Mouse (Mus musculus) T-cell, adult 2 months (primary cell): ENCODE measurements around the gene Ncoa5.
A peak's percentile ranks its signal among the peaks of the same experiment; 100 is the strongest.

Source experiments
- DNase-seq: peaks from one replicate; pipeline ENCODE4 v3.0.0; 2022; ENCODE audit warnings: low spot score

Ncoa5 gene

DNA sequence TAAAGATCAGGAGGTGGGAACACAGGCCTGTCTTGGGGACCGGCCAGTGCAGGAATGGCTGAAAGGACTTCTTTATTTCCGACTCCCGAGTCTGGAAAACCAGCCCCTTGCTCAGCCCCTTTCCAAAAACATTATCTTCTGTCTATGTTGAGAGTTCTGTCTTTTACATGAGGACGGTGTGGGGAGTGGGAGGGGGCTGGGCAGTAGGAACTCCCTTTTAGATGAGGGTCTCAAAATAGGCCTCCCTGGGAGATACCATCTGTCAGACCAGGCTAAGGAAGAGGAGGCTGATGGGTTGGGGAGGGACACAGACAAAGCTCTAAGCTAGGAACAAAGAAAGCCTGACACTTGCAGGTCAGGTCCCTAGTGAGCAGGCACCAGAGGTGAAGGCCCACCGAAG, 14.4 kb upstream of the Ncoa5 start:
- DNase-seq = no peak

DNA sequence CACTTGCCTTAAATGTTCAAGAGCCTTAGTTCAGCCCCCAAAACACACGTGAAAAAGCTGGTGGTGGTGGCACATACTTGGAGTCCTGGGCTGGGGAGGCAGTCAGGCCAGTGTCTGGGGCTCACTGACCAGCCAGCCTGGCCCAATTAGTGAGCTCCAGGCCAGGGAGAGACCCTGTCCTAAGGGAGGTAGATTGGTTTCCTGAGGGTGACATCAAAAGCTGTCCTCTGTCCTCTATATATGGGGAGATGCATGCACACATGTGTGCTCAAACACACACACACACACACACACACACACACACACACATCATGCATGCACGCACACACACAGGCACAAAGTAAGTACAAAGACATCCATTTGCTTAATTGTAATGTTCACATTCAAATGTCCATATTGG, 9.1 kb upstream of the Ncoa5 start:
- DNase-seq = no peak

DNA sequence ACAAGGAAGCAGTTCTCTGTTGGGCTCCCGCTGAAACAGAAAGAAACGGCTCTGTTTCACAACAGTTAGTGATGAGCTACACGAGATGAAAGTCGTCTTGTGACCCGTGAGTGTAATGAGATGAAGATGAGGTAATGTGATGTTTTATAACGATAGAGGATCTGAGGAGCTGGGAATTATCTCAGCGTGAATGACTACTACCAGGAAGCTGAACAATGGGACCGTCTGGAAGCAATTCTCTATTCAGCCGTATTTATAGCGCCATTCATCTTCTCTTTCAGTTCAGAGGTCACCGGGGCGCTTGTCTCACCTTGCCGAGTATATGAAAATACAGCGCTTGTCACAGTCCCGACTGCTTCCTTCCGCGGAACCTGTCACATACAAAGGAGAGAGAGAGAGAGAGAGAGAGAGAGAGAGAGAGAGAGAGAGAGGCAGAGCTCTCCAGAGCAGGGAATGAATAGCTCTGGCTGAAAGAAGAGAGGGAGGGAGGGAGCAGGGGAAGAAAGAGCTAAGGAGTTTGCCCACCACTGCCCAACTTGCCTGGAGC, 8.5 kb upstream of the Ncoa5 start:
- peak; percentile 10 for DNase-seq

DNA sequence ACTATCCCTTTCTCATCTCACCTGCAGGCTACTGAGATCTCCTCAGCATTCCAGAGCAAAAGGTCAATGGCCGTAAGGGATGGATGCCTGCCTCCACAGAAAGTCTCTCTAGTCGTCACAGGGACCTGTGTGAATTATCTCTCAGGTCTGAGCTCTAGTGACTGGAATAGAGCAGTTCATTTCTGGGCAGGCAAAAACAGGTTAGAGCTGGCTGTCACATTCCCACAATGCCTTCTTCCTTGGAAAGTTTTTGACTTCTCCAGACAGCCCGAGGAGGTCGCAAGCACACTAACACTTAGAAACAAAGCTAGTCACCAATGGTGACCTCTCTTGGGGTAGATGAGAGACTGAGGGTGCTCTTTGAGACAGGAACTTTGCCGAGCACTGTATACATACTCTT, 7.5 kb upstream of the Ncoa5 start:
- DNase-seq = no peak

DNA sequence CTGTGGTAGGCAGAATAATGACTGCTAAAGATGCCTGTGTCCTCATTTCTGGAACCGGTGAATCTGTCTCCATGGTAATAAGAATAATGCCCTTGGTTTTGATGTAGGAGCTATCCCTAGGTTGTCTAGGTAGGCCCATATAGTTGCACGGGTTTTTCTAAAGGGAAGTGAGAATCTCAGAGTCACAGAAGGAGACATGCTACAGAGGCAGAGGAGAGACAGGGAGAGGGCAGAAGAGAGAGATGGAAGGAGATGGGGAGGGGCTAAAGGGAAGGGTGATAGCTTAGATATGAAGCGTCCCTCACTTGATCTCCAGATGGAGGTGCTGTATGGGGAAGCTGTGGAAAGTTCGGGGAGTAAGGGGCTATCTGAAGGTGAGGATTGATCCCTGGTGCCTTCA, 2.7 kb upstream of the Ncoa5 start:
- no peak for DNase-seq

DNA sequence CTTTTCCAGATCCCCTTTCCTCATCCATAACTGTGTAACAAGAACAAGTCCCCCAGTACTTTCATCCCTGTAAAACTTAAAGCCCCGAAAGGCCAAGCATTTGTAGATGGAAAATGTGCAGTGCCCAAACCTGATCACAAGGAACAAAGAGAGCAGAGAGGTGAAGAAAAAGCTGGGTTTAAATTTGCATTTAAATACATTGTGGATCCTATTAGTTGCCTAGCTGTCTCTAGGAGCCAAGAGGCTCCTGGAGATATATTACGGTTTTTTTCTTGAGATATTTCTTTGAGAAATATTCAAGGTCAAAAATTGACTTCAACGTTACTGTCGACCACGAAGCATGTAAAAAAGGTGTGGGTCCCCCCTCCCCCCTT, 378 bp upstream of the Ncoa5 start:
- DNase-seq = no peak

DNA sequence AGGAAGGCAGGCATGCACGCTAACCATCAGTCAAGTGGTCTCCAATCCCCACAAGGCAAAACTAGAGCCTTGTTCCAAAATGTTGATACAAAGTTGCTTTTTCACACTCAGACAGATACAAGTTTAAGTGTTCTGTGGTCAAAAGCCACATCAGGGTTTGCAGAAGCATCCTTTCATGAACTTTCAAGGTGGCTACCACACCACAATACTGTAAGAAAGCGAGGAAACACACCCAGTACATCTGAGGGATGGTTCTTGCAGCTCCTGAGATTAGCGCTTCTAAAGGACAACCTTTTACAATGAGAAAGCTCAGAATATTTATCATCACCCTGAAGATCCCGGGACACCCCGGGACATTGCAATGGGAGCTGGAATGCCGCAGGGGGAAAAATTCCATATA, 1.4 kb downstream of the Ncoa5 start:
- peak; percentile 52 for DNase-seq

DNA sequence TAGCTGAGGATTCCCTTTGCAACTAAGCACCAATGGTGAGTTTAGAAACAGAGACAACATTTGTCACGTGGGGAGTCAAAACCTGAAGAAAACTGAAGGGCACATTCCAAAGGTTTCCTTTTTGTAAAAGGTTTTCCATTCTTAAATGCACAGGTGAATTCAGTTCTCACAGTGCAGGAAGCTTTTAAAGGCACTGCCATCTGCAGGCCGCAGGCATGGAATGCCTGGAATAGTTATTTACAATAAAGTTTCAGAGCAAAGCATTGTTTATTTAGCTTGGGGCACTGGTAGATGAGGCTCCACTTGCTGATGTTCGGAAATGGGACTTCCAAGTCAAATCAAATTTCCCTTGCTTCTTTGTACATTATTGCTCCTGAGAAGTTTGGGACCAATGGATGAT, 2.1 kb downstream of the Ncoa5 start:
- DNase-seq = no peak

DNA sequence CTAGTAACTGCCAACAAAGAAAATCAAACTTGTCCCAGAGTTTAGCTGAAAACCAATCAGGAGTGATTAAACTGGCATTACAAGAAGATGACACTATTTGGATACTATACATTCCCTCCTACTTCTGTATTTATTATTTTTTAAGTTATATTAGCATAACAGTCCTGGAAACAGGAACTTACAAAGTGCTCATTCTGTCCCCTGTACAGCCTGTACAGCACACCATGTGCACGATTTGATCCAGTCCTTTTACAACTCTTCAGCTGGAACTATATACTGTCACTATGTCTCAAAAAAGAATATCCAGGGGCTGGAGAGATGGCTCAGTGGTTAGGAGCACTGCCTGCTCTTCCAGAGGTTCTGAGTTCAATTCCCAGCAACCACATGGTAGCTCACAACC, 7.5 kb downstream of the Ncoa5 start:
- no peak for DNase-seq

DNA sequence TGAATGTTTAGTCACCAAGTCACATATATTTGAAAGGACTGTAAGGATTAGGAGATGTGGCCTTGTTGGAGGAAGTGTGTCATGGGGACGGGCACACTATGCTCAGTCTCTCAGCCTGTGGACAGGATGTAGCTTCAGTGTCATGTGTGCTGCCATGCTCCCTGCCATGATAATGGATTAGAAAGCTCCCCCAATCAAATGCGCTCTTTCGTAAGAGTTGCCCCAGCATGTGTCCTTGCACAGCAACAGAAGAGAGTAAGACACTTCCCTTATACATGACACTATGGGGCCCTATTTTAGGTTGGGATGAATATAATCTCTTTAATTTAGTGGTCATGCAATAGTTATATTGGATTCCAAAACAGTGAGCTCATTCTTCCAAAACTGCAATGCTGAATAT, 14.2 kb downstream of the Ncoa5 start:
- no peak for DNase-seq

DNA sequence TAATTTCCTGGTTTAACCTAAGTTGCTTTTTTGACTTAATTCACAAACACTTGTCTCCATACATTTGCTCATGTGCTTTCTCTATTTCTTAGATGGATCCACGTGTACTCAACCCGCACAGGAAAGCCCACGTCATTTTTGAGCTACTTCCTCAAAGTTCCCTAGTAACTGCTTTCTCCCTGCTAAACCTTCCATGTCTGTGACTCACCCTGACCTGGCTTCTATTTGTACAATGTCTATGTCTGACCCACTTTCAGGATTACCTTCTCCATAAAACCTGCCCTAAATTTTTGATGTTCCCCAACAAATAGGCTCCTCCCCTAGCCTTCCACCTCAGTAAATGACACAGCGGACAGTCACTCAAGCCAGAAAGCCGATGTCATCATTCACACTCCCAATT, 19.7 kb downstream of the Ncoa5 start:
- DNase-seq = no peak

DNA sequence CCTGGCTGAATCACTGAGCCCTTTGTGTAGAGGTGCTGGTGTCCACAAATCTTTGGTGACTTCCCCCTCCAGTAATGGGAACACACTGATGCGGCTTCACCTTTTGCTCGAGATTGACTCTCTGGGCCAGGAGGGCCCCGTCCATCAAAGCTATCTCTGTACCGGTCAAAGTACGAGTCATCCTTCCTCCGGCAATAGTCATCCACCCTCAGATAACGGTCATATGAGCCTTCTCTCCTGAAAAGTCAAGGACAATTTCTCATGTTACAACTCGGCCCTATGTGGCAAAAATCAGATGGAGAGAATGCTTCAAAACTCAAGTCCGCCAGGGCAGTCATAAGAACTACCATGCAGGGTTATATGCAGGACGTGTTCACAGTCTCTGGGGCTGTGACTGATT, 24.3 kb downstream of the Ncoa5 start:
- DNase-seq = no peak

DNA sequence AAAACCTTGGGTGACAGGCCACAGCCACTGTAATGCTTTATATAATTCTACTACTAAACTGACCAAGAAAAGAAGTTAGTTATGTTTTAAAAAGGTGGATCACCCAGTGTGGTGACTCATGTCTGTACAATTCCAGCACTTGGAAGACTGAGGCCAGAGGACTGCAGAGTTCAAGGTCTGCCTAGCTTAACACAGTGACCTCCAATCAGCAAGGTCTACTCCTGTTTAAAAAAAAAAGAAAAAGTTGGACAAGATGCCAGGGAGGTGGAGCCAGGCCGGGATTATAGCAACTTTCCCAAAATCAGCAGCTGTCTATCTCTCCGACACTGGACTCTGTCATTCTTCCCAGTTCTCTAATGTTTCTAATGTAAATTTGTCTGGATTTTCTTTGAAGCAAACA, 25.1 kb downstream of the Ncoa5 start:
- no peak for DNase-seq

DNA sequence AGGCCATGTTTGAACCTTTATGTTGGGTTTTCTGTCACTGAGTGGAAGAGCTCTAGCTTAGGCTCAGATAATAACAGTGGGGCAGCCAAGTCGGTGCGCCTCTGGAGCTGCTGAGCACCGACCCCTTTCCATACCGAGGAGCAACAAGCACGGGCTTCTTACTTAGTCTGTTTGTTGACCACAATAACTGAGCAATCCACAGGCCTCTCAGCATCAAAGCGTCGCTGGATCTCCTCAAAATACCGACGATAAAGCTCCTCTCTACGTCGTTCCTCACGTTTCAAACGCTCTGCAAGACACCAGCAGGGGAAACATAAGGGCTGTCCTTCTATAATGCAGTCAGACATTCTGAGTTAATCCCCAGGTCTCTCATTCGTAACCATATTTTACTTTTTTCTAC, 25.5 kb downstream of the Ncoa5 start:
- DNase-seq = no peak

DNA sequence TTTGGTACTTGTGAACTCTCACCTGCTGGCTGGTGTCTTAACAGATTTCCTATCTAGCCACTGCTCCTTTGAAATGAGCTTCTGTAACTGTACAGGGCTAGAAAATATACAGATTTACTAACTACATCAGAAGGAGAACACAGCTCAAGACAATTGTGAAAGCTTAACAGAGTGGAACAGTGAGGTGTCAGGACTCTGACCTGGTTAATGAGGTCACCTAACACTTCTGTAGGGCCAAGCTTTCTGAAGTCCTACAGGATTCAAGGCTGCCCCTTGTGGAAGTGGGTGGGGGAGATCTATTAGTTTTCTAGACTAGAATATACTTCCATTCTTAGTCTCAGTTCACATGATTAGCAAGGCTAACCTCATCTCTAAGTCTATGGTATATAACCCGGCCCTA, 26.7 kb downstream of the Ncoa5 start:
- DNase-seq = no peak

DNA sequence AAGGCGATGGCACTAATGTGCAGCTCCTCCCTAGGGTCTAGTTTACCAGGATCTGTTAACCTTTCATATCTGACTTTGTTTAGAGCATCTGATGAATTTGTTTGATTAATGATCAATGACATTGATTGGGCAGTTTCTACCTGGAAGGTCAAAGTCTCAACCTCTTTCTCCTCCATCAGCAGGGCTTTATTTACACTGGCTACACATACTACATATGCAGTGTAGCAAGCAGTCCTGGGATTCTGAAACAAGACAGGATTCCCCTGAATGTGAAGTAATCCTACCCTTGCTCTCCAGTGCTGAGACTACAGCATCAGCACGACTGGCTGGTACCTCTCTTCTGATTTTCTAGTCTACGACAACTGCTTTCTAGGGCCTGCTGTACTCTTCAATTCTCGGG, 27.9 kb downstream of the Ncoa5 start:
- DNase-seq = no peak

DNA sequence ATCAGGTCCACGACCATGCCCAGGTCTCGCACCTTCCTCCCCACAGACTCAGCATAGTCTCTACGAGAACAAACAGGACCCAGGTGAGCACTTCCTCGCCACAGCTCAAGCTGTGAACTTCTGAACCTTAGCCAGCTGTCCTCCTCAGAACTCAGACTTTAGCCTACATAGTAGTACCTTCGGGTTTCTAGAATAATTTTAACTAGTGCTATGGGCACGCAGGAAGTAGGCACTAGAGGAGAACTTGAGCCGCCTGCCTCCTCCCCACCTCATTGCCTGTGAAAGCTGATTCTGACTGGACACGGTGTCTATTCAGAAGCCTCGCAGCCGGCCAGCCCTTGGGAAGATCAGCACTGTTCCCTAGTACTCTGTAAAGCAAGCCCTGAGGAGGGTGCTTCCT, 30.4 kb downstream of the Ncoa5 start:
- DNase-seq = no peak

DNA sequence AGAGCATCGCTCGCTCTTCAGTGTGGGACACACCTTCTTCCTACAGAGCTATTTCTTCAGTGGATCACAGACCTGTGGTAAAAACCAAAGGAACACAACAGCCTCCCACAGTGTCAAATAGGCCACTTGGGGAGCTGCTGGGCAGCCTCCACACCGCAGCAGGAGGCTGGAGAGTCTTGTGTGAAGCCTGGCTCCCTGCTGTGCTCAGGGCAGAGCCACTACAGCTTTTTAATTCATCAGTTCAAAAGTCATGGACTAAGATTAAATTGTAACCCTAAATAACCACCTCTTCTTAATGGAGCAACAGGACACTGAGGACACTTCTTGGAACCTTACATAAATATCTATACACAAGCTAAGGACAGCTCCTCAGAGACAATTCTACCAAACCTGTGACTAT, 31.6 kb downstream of the Ncoa5 start:
- DNase-seq = no peak

DNA sequence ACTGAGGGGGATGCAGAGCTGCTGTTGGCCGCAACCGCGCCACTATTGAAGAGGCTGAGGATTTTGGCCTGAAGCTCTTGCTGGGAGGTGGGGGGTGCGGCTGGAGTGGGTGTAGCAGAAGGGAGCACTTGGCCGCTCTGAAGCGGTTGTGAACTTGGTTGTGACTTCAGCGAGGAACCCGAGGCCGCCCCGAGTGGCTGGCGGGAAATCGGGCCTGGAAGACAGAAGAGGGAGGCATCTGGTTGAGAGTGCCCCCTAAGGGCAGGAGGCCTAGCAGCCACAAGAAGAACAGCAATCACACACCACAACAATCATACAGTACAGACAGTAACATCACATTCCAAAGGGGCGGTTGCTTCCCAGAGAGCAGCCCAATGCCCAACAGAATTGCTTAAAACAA, 32.7 kb downstream of the Ncoa5 start:
- no peak for DNase-seq

DNA sequence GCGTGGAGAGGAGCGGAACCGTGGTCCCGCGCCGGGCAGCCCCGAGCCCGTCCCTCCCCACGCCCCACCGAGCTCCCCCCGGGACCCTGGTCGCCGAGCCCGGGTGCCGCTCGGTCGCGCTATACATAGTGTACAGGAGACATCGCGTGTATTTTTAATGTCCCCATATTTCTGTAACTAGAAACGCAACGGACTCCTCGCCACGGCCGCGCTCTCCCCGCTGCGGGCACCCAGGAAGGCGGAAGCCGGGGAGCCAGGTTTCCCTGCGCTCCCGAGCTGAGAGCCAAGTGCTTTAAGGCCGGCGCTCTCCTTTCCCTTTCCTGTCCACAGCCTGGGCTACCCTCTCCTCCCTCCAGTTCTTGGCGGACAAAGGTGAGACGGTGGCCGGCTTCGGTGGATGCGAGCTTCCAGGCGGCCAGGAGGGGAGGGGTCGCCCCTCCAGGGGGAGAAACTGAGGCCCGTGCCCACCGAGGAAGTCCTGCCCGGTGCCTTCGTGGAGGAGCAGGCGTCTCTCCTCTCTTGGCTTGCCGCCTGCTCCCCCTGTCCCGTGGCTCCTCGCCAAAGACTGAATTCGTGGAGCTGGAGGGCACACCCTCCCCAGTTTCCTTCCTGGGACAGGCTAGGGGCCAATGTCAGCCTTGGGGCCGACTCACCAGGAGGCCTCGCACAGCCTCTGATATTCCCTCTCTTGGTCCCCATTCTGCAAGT, 36.8 kb downstream of the Ncoa5 start:
- no peak for DNase-seq

DNA sequence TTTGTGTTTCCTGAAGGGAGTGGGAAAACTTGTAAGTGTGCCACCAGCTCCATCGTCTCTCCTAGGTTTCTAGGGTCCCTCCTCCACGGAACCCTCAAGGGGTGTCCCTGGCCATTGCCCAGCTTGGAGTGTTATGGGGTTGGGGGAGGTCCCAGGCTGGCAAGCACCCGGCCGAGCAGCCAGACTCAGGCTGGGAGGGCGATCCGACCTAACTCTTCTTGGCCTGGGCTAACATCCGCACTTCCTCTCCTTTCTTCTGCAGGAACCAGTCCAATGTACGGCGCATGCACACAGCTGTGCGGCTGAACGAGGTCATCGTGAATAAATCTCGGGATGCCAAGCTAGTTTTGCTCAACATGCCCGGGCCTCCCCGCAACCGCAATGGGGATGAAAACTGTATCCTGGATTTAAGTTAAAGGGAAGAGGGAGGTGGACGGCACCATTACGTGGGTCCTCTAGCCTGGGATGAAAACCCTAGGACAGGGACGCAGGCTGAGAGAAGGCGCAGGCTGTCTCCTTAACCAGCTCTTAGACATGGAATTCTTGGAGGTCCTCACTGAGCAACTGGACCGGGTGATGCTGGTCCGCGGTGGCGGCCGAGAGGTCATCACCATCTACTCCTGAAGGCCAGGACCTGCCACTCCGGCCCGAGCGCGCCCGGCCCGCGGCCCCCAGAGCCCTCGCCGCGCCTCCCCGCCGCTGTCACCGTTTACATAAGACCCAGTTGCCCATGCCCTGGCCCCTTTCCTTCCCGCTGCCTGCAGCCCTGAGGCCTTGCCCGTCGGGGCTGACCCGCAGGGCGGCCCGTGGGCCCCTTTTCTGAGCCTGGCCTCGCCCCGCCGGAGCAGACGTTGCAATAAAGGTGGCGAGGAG, 37.6 kb downstream of the Ncoa5 start:
- DNase-seq = no peak

DNA sequence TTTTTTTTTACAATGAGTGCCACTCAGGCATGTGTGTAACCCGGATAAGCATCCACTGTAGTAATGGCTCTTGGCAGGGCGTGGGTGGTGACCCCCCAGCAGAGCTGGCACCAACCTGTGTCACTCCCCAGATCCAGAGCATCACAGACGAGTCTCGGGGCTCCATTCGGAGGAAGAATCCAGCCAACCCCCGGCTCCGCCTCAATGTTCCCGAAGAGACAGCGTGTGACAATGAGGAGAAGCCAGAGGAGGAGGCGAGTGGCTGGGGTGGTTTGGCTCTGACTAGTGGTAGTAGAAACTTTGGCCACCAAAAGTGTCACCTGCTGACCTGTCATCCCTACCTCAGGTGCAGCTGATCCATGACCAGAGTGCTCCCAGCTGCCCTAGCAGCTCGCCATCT, 38.7 kb downstream of the Ncoa5 start:
- no peak for DNase-seq

DNA sequence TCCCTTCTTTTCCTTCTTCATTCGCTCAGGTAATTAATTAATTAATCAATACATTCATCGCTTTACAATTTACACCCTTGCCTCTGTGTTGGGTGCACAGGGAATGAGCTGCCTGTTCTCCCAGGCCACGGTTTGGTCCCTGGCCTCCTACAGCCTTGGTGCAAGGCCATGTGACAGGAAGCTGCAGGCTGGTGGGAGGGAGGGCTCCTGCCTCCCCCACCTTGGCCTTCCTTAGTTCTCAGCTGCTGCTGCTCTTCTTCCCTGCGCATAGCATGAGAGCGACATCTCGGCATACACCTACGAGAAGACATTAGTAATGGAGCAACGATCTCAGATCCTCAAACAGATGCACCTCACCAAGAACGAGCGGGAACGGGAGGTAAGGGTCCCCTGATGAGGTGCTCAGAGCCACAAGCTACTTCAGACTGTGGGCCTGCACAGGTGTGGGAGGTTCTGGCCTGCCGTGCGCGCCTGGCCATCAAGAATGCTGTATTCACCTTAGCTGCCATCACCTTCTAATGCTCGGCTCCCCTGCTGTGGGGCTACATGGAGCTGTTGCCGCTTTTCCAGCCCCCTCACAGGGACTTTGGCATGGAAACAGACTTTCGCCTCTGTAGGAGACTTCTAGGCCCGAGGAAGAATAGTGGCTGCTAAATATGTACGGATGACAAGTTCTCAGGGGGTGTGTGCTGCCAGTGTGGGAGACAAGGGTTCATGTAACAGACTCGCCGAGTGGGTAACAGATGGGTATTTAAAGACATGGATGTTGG, 39.8 kb downstream of the Ncoa5 start:
- DNase-seq = no peak
